Mouse (Mus musculus) T-cell, adult 2 months (primary cell): Measurements from ENCODE around the gene Mef2c.
A peak's percentile ranks its signal among the peaks of the same experiment; 100 is the strongest.

Experiments
- DNase-seq: peaks from one replicate; pipeline ENCODE4 v3.0.0; 2022; ENCODE audit warnings: low spot score

The Mef2c gene

DNA sequence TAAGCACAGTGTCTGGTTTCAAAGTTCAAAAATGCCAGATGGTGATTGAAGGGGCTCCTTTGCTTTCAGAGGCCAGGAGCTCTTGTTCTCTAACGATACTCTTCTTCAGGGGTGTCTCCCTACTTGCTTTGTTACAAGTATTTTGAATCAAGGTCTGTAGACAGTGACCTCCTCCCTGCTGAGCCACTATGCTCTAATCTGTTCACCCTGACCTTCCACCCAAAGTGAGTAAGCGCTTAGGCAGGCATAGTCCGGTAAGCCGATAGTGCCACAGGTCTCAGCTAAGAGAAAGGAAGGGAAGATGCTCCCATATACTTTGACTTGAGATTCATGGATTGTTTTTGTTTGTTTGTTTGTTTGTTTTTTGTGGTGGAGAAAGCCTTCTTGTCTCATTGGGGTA is 69.5 kb downstream of the Mef2c start:
- DNase-seq: no peak

DNA sequence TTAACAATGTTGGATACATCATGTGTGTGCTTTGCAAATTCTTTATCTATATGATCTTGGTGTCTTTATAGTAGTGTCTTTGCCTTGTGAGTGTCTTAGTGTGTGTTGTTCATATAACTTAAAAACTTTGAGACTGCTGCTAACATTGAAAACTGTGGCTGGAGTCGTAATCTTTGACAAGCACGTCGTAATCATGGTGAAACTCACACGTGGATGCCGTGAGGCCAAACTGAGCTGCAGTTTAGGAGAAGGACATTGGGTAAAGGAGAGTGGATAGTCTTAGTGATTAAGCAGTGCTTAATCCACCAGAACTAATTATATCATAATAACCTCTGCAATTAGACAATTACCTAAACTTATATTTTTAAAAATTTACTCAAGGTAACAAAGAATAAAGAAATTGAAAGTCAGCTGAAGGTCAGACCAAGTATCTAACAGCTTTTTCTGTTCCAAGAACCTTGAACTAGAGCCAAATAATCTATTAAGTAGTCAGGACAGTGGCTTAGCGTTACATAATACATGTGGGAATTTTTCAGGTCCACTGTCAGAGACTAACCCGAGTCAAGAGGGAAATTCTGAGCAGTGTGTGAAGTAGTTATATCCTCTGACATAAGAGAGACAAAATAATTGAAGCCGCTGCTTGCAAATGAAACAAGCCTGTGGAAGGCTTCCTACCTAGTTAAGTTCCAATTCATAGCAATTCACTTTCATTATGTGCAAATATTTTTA is 70.2 kb downstream of the Mef2c start:
- no peak for DNase-seq

DNA sequence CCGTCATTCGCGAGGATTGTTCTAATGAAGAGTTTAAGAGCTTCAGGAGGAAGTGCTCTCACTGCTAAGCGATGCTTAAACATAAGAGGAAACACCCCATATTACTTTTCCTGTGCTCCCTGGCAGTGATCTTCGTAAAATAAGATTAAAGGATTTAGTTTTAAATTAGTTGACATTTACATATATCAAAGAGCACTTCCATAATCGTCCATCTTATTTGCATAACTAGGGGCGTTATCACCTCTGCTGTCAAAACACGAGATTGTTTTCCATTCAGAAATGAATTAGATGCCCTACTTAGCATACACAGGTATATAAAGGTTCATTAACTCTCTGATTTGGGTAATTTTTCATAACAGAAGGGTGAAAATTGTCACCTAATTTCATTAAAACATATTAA is 71.0 kb downstream of the Mef2c start:
- DNase-seq: no peak

DNA sequence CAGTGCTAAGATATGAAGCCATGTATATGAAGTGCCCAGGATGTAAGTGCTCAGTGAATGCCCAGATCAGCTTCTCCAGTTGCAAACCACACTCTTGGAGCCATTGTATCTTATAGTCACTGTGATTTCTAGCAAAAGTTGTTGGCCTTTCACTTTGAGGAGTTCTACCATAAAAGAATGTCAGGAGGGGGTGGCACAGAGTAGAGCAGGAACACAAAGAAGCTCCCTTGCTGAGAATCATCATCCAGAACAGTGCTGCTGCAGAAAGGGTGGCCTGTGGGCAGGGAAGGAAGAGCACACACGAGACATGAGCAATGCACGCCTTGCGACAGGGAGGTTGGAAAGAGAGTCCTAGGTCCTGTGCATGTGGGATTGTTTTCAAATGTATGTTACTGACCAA is 75.6 kb downstream of the Mef2c start:
- no peak for DNase-seq

DNA sequence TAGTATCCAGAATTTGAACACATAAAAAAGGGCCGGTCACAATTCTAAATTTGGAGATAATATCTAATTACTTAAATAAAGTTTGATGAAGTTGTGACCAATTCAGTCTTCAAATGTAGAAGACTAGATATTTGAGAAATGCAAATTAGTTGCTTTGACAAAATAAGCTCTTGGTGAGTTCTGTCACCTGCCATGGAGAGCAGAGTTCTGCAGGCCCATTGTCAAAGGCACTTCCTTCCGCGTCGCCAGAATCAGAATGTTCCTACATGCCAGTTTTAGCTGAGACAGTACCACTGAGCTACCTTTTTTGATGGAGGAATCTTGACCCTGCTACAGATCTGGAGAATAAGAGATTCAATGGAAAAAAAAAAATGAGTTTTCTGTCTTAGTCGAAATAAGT is 77.0 kb downstream of the Mef2c start:
- DNase-seq: no peak

DNA sequence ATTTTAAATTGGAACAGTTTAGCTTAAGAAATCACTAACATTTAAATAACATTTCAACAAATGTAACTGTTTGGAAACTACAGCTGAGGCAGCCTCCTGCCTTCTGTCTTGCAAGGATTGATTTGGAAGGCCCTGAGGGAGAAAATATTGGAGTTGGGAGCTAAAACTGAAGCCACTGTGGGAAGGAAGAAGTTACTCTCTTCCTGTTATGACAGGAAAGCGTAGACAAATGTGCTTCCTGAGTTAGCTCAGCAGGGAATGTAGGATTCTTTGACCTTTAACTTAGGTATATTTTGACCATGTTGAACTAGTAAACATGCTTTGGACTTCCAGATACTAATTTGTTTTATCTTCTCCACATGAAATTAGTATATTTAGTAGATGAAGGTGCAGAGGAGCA is 78.7 kb downstream of the Mef2c start:
- DNase-seq: no peak

- no peak for DNase-seq
Measured at GRCm38 (mm10) chr13:83583881-83584280, 80.0 kb downstream of the Mef2c start.

DNA sequence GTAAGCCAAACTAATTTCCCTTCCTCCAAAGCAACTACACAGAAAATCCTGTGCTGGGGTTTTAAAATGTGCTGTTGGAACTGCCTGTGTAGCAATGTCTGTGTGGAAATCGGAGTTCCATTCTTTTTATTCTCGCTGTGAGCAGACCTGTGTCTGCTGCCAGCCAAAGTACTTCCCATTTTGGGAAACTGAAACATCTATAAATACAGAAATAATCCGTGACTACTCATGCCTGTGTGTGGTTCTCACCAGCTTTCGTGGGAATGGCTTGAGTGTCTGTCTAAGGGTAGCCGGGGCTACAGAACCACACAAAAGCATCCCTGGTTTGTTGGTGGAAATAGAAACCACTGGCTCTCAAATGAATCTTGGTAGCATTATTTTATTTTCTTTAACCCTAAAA is 81.5 kb downstream of the Mef2c start:
- no peak for DNase-seq

DNA sequence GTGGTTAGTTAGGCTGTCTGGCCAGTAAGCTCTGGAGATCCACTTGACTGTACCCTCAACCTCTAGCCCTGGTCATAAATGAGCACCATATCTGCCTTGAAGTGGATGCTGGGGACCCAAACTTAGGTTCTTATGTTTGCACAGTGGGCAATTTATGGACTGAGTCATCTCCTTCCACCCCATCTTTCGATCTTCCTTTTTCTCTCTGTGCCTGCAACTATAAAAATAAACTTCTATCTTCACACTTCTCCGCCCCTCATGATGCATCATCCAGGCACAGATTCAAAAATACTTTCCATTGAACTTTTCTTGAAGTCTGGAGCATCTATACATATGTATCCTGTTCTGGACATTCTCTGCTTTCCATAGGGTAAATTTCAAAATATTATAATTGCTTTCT is 84.4 kb downstream of the Mef2c start:
- no peak for DNase-seq

DNA sequence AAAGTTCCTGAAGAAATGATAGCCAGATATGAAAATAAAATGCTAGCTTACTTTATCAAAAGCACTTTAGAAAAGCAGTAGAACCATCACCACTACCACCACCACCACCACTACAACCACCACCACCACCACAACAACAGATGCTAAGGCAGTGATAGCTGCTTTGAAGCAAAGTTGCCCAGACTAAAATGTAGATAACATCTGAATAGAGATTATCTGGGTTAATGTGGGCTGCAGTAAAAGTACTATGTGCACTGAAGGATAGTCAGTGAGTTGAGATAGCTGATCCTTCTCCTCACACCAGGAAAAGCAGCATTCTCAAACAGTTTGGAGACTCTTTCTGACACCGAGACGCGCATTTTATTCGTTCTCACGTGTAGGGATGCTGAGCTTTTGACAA is 87.1 kb downstream of the Mef2c start:
- no peak for DNase-seq

- no peak for DNase-seq
Measured at GRCm38 (mm10) chr13:83595429-83595828, 91.6 kb downstream of the Mef2c start.

DNA sequence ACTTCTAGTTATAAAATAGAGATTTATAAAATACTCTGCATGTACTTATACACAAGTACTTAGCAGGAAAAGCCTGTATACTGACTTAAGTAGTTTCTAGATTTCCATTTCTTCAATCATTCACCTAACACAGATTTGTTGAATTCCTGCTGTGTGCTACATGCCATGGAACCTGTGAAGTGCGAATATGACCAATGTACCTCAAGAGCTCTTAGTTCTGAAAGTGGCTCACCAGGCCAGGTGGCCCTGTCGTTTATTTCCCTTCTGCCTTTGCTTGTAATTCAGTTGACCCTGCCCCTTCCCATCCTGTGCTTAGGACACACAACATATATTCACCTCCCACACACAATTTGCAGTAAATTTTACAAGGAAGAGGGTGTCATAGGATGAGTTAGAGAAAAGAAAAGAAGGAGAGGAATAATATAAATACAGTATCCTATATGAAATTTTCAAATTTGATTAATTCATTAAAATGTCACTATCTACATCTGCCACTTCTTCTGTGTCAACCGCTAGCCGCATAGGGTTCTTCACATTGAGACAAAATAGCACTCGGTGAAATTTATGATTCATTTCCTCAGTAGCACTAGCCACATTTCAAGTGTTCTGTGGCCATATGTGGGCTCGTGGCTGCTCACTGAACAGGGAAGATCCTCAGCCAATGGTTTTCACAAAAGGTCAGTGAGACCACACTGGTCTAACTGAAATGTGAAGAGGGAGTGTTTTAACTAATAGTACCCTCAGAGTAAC is 93.3 kb downstream of the Mef2c start:
- DNase-seq: no peak

DNA sequence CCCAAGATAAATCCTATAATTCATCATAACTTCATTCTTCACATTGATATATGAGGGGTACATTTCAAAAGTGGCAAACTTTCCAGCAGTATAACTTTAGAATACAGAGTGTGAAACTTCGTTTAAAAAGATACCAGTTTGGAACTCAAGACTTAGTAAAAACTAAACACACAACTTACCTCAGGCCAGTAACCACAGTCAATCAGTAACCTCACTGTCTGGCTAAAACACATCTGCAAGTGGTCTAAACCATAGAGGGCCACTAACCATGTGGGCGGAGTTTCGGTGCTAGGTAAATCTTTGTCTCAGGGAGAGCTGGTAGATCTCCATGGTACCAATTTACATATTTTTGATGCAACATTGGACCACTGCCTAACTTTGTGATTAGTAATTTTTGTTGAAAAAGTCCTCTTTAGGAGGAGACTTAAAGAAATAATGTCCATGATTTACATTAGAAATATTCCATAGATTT is 93.9 kb downstream of the Mef2c start:
- DNase-seq: no peak

DNA sequence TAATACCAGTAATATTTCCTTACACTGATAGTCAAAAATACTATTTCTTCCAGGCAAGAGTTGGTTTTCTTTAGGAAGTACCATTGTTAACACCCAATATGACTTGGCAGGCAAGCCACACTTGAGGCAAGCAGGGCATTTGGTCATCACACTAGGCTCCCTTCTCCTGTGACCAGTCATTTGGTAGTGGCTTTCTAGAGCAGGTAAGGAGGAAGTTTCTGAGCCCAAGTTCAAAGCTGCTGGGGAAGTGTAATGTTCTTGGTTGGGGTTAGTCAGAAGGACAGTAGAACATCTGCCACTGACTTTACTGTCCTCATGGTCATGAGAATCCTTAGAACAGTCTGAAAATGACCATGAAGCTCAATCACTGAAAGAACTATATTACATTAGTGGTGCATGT is 96.5 kb downstream of the Mef2c start:
- no peak for DNase-seq

- no peak for DNase-seq
Measured at GRCm38 (mm10) chr13:83601741-83602140, 97.9 kb downstream of the Mef2c start.

GRCm38 (mm10) chr13:83603373-83604265 is 99.8 kb downstream of the Mef2c start:
- no peak for DNase-seq

DNA sequence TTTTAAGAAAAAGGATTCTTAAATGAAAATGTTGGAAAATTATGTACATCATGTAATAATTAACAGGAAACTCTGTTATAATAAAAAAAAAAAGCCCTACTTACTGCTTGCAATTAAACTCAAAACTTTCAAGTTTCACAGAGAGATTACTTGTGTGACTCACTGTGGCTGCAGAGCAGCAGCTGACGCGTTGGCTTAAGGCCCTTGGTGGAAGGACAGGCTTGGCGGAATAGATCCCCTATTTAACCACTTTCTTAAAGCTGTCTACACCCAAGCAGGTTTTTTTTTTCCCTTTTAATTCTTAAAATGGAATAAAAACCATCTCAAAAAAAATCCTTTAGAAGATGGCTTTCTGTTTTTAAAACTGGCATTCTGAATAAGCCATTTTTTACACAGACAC is 100.5 kb downstream of the Mef2c start:
- DNase-seq: no peak

- no peak for DNase-seq
Measured at GRCm38 (mm10) chr13:83604785-83605184, 101.0 kb downstream of the Mef2c start.

- no peak for DNase-seq
Measured at GRCm38 (mm10) chr13:83607883-83608581, 104.2 kb downstream of the Mef2c start.

DNA sequence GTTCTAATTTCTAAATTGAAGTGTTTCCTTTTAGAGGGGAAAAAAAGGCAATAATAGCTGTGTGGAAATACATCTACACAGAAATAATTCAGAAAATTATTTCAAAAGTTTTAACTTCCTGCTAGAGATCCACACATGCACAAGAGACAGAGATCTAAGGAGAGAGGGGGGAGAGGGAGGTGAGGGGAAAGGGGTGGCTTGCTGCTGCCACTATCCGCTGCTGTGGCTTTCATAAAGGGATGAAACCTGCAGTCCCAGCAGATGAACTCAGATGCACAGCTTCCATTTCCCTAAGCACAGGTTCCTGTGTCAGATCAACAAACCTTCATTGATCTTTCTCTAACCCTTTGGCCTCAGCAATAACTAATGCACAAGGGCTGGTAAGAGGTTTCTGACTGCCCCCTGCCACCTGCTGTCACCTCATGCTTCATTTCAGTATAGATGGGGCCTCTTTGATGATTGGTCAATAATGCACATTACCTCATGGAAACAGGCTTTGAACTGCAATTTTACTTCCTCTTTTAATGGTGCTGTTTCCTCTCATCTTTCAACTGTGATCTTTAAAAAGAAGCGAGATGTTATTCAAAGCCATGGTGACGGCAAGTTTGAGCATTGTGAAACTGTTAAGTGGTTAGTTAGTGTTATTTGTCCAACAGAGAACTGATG is 105.2 kb downstream of the Mef2c start:
- DNase-seq: peak; percentile 35

DNA sequence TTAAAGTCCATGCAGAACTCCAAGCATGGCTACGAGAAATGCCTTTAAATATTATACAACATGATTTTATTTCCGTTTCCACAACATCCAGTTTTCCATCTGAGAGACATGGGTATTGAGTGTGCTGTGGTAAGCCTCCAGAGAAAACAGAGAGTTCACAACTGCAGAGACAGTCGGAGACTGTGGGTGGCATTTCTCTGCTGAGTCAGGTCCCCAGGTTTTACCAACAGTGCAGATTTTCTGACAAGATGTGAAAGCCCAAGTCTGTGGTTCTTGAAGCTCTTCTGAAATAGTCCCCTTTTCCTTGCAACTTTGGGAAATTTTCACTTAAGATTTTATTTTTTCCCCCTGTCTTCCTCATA is 105.7 kb downstream of the Mef2c start:
- DNase-seq: no peak

- DNase-seq: no peak
Measured at GRCm38 (mm10) chr13:83610124-83610523, 106.3 kb downstream of the Mef2c start.
